Mouse (Mus musculus) cerebellum, postnatal 4 days (tissue): ENCODE measurements around the gene Gatad1.
"Not testable (repeated sequence)": the region's sequence is repeated elsewhere in the genome, so short reads cannot be mapped to it uniquely, and the experiment has no call there.

ENCODE experiments used
- DNase-seq, 2 experiments: peaks; one replicate each; pipeline ENCODE4 v3.0.0; 2022; ENCODE audit warnings: low spot score in 2 of 2, mixed read lengths in 1 of 2

Gene Gatad1

GRCm38 (mm10) chr5:3657085-3657484 is at the start of gene Gatad1:
Gatad1 (minus strand) TSS chr5:3657185.
- no peak for DNase-seq

GRCm38 (mm10) chr5:3702180-3702579 is 45.2 kb upstream of the Gatad1 start:
- DNase-seq, result no peak

- DNase-seq, result no peak
Observed at GRCm38 (mm10) chr5:3700025-3700424, 43.0 kb upstream of the Gatad1 start.

GRCm38 (mm10) chr5:3696031-3696430 is 39.0 kb upstream of the Gatad1 start:
- no peak for DNase-seq

GRCm38 (mm10) chr5:3695191-3695590 is 38.2 kb upstream of the Gatad1 start:
- no peak for DNase-seq

GRCm38 (mm10) chr5:3692956-3693355 is 36.0 kb upstream of the Gatad1 start:
- DNase-seq, result no peak

GRCm38 (mm10) chr5:3691283-3691682 is 34.3 kb upstream of the Gatad1 start:
- no peak for DNase-seq

- no peak for DNase-seq
Observed at GRCm38 (mm10) chr5:3688298-3688697, 31.3 kb upstream of the Gatad1 start.

- DNase-seq, result no peak
Observed at GRCm38 (mm10) chr5:3669938-3670554, 13.1 kb upstream of the Gatad1 start.

- no peak for DNase-seq
Observed at GRCm38 (mm10) chr5:3666585-3666984, 9.6 kb upstream of the Gatad1 start.

GRCm38 (mm10) chr5:3665225-3665624 is 8.2 kb upstream of the Gatad1 start:
- no peak for DNase-seq

GRCm38 (mm10) chr5:3653801-3654200 is 3.2 kb downstream of the Gatad1 start:
- DNase-seq, result no peak

- DNase-seq, result not testable (repeated sequence)
Observed at GRCm38 (mm10) chr5:3652903-3653575, 3.9 kb downstream of the Gatad1 start.

GRCm38 (mm10) chr5:3651621-3652020 is 5.4 kb downstream of the Gatad1 start:
- DNase-seq, result no peak

GRCm38 (mm10) chr5:3650881-3651280 is 6.1 kb downstream of the Gatad1 start, which contains the start of gene Tmbim7:
Tmbim7 (plus strand) TSS chr5:3651181.
- DNase-seq, result no peak

GRCm38 (mm10) chr5:3648849-3649210 is 8.2 kb downstream of the Gatad1 start:
- no peak for DNase-seq

GRCm38 (mm10) chr5:3648206-3648848 is 8.7 kb downstream of the Gatad1 start:
- no peak for DNase-seq

- DNase-seq, result peak; percentile 59 to 81
Observed at GRCm38 (mm10) chr5:3647708-3648121, 9.3 kb downstream of the Gatad1 start.

- DNase-seq, result peak in 1 of 2 experiments; percentile 30
Observed at GRCm38 (mm10) chr5:3646991-3647707, 9.8 kb downstream of the Gatad1 start.

- no peak for DNase-seq
Observed at GRCm38 (mm10) chr5:3646539-3646938, 10.4 kb downstream of the Gatad1 start.

- no peak for DNase-seq
Observed at GRCm38 (mm10) chr5:3645326-3645725, 11.7 kb downstream of the Gatad1 start.

GRCm38 (mm10) chr5:3644621-3645020 is 12.4 kb downstream of the Gatad1 start:
- DNase-seq, result no peak
